Mouse (Mus musculus): ENCODE data around the gene Tdp2. TPM values are rescaled to one million over a fixed set of nuclear protein-coding genes. Genes with fewer than 3 reads are reported as not detected.

The Tdp2 gene
- polyA plus RNA-seq (2017; shearing (Covaris generic)): 10 to 100 TPM; 62.6 to 63.8 TPM

GRCm38 (mm10) chr13:24831353-24832130 lies at the start of gene Tdp2, which contains the start of gene Acot13:
Tdp2 (plus strand) TSS chr13:24831679.
Acot13 (minus strand) TSS chr13:24831540.

GRCm38 (mm10) chr13:24801308-24801921 lies 30.1 kb upstream of the Tdp2 start, which contains the start of gene BC005537:
BC005537 (plus strand) TSS chr13:24801657.

GRCm38 (mm10) chr13:24844983-24845955 lies 13.8 kb downstream of the Tdp2 start, which contains the start of gene D130043K22Rik:
D130043K22Rik (plus strand) TSS chr13:24845135.

Other genes with a start within 250 kb of the Tdp2 start
- 100 to 1,000 TPM; 239 to 372 TPM for gene Ripor2, start 249.5 kb upstream of the Tdp2 start, polyA plus RNA-seq (2017; shearing (Covaris generic))
- gene Armh2, start 90.4 kb upstream of the Tdp2 start, polyA plus RNA-seq (2017; shearing (Covaris generic)): not detected
- 10 to 100 TPM; 16.9 to 22.4 TPM for gene Gmnn, start 69.8 kb upstream of the Tdp2 start, polyA plus RNA-seq (2017; shearing (Covaris generic))
- 10 to 100 TPM; 12.9 to 21.1 TPM for gene BC005537, start 30.0 kb upstream of the Tdp2 start, polyA plus RNA-seq (2017; shearing (Covaris generic))
- gene Acot13, start 139 bp upstream of the Tdp2 start, polyA plus RNA-seq (2017; shearing (Covaris generic)): 10 to 100 TPM; 58.9 to 81.5 TPM
- gene D130043K22Rik, start 13.5 kb downstream of the Tdp2 start, polyA plus RNA-seq (2017; shearing (Covaris generic)): 1 to 10 TPM in 1 of 2 experiments, under 1 TPM in 1; 0.49 to 4.5 TPM
- 1 to 10 TPM; 1.3 to 1.8 TPM for gene Aldh5a1, start 106.0 kb downstream of the Tdp2 start, polyA plus RNA-seq (2017; shearing (Covaris generic))
- 1 to 10 TPM; 3.7 to 8.1 TPM for gene Gpld1, start 111.5 kb downstream of the Tdp2 start, polyA plus RNA-seq (2017; shearing (Covaris generic))
- gene Mrs2, start 188.7 kb downstream of the Tdp2 start, polyA plus RNA-seq (2017; shearing (Covaris generic)): 10 to 100 TPM; 19.9 to 39.2 TPM
- under 1 TPM in 1 of 2 experiments, not detected in 1; 0.33 TPM for gene Dcdc2a, start 224.3 kb downstream of the Tdp2 start, polyA plus RNA-seq (2017; shearing (Covaris generic))